Mouse (Mus musculus) regulatory T cell (primary cell): ENCODE results near the gene Ptchd4.

Experiments
- in situ Hi-C: fragments of 300-600 bp; cut with MboI, MseI; formaldehyde crosslinking; loops from one replicate; pipeline ENCODE4 v1.15.1; 2025; ENCODE audit warnings: high pct_unique_total_duplicates

Ptchd4 gene

DNA sequence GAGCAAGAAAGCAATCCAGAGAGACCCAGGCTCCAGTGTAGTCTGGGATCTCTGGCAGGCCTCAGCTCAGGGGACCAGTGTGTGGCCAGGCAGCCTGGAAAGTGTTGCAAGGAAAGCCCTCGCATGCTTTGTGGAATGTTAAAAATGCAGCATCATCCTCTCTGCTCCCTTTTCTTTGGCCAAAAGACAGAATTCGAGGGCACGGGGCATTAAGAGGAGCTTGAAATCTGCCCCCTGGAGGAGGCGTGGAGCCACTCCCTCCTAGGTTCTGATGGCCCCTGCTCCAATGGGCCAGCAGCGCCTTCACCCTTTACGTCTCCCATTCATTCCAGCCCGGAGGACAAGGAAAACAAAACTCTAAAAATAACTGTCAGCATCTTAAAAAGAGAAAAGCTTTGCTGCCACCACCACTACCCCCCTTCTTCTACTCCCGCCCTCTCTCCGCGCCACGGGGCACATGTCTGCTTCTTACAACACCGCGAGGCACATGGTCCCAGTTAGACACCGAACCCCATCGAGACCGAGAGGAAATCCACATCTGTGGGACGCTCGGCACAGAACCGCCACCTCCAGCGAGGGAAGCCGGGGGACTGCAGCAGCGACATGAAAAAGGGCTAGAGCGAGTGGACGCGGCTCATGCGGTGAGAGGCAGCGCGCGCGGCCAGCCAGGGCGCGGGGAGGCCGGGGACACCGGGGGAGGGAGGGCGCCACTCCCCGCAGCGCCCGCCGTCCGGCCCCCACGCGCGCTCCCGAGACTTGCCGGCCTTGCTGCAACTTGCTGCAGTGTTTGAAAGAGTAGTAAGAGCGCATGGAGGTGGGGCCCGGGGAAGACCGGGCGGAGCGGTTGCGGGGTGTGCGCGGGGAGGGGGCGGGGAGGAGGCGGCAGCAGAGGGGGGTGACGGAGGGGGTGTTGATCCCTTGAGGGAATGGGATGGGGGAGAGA lies at the start of gene Ptchd4:
Gene Ptchd4, plus strand, starts transcription at position 279 of the 943 bp plus-strand sequence.
- in situ Hi-C loops: loop anchor here (10.0 kb wide), 1 partner anchor 1071 kb away; no protein-coding TSS in a partner anchor

- in situ Hi-C loops: no loop called here
Measured at GRCm38 (mm10) chr17:42276861-42277260, 38.9 kb upstream of the Ptchd4 start.

GRCm38 (mm10) chr17:42284391-42284790 lies 31.4 kb upstream of the Ptchd4 start:
- in situ Hi-C loops: no loop called here

DNA sequence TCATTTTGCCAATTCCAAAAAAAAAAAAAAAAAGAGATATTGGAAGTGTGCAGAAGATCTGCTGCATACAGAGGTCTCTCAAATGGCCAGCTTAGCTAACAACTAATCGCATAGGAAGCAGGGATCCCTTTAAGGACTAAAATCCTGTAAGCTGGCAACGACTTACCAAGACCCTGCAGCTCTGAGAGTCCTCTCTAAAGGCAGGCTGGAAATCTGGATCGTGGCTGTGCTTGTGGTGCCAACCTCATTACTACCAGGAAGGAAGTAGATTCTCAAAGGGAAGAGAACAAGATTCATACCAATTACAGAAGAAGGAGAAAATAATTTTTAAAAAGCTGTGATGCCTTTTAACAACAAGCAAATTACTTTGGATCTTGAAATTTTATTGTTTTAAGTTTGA lies 29.5 kb upstream of the Ptchd4 start:
- in situ Hi-C loops: no loop called here

GRCm38 (mm10) chr17:42290341-42290740 lies 25.4 kb upstream of the Ptchd4 start:
- in situ Hi-C loops: no loop called here

DNA sequence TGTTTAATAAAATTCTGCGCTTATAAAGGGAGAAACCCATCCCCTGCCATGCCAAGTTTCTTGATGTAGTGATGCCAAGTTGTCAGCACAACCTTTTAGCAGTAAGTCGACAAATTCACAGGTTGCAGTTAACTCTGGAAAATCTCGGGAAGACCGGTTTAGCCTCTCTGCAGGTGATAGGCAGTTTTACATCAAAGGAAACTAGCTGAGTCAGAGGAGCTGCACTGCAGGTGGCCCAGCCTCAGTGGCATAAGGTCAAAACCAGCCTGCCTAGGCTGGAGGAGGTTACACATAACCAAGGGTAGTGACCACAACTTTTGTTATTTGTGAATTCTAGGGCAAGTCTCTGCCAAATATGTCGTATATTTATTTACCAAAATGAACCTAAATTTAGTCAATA lies 24.0 kb upstream of the Ptchd4 start:
- in situ Hi-C loops: no loop called here

- in situ Hi-C loops: no loop called here
Measured at GRCm38 (mm10) chr17:42297986-42298385, 17.8 kb upstream of the Ptchd4 start.

DNA sequence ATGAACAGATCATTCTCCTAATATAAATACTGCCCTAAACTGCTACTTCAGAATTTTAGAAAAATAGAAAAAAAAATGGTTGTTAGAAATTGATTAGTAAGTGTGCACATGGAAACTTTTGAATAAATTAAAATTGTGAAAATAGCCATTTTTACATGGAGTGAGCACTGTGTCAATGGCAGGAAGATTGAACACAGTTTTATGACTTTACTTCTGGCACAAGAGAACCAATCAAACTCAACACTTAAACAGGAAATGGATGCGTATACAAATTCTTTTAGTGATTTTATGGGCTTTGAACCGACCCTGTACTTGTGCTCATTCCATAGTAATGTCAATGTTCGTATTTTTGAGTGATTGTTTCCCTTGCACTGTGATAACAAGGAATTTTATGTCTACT lies 16.1 kb upstream of the Ptchd4 start:
- in situ Hi-C loops: no loop called here

- in situ Hi-C loops: no loop called here
Measured at GRCm38 (mm10) chr17:42303062-42303577, 12.6 kb upstream of the Ptchd4 start.

DNA sequence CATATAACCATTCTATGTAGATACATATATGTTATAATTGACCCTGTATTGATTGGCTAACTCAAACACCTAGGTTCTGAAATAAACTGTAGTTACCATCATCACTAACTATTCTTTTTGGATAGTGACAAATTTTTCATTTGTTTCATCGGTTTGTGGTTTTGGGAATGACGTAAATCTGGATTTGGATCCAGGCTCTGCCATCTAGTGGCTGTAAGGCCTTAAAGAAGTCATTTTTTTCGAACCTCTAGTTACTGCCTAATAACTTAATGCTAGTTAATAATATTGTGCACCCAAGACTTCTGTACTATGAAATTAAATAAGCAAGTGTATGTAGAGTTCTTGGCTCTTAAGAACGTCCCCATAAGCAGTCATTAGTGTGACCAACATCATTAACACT lies 11.5 kb upstream of the Ptchd4 start:
- in situ Hi-C loops: no loop called here

DNA sequence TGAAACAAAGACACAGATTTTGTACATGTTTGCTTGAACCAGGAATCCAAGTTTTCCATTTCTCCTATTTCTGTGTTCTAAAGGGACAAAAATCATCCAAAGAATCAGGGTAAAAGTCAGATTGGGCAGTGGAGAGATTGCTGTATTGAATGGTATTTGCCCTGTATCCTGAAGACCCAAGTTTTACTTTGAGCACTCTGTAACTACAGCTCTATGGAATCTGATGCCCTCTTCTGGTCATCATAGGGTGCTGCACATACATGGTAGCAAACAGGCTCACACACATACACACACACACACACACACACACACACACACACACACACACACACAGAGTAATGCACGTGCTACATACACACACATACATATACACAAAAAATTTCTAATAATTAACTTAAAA lies 8.7 kb upstream of the Ptchd4 start:
- in situ Hi-C loops: no loop called here

GRCm38 (mm10) chr17:42310136-42310535 lies 5.6 kb upstream of the Ptchd4 start:
- in situ Hi-C loops: loop anchor here (10.0 kb wide), 1 partner anchor 1065 kb away; no protein-coding TSS in a partner anchor

DNA sequence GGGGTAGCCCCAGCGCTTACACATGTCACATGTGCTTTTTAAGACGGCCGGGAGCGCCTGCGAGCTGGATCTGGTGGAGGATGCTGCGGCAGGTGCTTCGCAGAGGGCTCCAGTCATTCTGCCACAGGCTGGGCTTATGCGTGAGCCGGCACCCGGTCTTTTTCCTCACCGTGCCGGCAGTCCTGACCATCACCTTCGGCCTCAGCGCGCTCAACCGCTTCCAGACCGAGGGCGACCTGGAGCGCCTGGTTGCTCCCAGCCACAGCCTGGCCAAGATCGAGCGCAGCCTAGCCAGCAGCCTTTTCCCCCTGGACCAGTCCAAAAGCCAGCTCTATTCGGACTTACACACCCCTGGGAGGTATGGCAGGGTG lies 850 bp downstream of the Ptchd4 start:
- in situ Hi-C loops: loop anchor here (10.0 kb wide), 1 partner anchor 1072 kb away; no protein-coding TSS in a partner anchor

DNA sequence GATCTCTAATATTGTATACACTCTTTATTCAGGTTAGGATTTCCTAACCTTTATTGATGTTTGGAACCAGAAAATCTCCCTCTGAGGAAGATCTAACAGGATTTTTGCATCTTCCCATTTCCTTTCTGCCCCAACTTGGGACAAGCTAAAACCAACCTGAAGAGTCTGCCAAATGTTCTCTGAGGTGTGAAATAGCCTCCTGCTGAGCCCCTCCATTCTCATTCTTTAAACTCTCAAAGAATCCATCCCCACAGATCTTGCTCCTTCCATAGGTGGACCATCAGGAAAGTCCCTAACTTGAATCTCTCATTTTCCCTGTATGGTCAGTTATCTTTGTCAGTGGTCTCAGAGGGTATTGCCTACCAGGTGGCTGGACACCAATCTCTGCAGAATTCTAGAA lies 20.0 kb downstream of the Ptchd4 start:
- in situ Hi-C loops: no loop called here

- in situ Hi-C loops: no loop called here
Measured at GRCm38 (mm10) chr17:42336571-42336970, 20.8 kb downstream of the Ptchd4 start.

GRCm38 (mm10) chr17:42346027-42346426 lies 30.3 kb downstream of the Ptchd4 start:
- in situ Hi-C loops: no loop called here

DNA sequence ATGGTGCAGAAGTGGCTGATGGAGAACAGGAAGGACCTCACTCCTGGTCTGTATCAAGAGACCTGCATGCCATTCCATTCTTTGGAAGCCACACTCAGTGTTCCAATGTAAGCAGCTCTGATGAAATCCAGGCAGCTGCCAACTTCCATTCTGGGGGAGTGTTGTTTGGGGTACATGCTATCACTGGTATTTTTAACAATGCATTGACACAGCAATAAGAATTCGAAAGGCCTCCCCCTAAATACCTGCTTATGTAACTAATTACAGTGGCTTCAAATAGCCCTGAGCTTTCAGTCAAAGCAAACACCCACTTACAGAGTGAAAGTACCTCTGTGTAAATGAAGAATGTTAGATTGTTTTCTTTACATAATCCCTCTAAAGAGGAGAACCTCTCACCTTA lies 42.7 kb downstream of the Ptchd4 start:
- in situ Hi-C loops: no loop called here

DNA sequence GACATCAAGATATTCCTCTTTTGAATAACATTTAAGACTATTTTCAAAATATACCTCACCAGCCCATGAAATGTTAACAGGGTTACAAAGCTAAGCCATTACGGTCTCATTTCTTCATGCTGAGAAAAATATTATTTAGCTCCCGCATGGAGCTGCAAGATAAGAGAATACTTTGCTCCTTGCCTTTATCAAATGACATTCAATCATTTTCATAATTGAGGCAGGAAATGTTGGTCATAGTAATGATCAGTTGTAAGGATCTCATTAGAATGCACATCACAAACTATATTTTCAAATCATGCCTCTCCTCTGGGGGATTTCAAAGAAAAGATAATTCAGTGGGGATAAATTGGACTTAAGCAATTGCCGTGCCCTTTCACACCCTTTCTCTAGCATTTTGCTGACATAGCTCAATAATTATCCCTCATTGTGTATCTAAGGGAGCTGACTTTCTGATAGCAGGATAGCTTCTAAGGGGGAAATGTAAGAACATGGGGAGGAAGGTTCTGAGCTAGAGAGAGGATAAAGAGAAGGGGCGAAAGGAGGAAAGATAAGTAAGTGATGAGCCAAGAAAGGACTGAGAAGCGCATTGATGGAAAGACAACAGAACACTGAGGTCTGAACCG lies 47.5 kb downstream of the Ptchd4 start:
- in situ Hi-C loops: no loop called here

DNA sequence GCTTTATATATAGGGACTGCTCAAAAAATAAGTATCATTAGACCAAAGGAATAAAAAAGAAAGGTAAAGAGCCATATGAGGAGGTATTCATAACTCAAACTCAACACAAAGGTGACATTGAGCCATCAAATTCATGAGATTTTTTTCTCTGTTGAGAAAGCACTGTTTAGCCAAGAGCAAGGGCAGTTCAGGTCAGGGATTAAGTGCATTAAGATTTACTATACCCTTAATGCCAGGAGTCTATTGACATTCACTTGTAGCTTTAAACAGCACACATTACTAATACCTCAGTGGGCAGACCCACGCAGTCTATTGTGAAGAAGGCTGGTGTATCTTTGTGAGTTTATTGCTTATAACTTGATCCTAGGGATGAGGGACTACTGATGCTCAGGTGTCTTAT lies 49.0 kb downstream of the Ptchd4 start:
- in situ Hi-C loops: no loop called here

DNA sequence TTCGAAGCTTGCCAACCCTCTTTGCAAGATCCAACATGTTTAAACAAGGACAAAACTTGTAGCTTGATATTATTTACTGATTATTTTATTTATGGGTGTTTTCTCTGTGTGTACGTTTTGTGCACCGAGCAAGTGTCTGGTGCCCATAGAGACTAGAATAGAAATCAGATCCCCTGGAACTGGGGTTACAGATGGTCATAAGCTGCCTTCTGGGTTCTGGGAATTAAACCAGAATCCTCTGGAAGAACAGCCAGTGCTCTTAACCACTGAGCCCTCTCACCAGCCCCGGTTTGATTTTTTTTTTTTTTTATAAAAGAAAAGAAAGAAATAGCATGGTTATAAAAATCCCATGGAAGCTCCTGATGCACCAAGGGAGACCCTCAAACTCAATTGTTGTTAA lies 59.1 kb downstream of the Ptchd4 start:
- in situ Hi-C loops: no loop called here

DNA sequence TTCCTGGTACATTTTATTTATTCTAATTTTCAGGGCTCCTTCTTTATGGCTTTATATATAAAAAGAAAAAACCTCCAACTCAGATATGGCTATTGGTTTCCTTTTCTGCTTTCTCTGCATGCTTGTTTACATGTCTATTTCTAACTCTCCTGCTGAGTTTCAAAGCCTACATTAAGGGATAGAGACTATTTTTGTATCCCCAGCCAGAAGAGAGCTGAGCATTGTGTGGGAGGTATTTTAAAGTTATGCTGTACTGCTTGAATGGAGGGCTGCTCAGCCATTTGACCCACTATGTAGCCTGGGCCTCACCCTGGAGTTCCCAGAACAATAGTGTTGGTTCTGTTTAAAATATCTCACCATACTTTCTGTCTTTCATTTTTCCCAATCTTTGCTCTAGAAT lies 77.3 kb downstream of the Ptchd4 start:
- in situ Hi-C loops: no loop called here

DNA sequence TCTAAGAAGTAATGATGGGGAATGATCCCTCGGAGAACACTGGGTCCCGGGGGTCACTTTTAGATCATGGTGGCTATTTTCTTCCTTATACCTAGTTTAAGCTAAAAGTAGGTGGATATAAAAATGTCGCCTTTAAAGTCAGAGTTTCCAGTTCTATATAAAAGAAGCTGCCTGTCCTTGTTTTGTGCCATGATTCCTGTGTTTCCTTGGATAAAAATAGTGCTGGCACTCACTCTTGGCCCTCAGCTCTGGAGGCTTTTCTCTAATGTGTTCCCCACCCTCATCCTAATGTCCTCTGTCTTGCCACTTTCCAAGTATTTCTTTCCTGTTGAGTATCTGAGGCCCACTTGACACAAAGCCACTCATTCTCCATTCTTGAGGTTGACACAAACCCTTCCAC lies 79.6 kb downstream of the Ptchd4 start:
- in situ Hi-C loops: no loop called here

DNA sequence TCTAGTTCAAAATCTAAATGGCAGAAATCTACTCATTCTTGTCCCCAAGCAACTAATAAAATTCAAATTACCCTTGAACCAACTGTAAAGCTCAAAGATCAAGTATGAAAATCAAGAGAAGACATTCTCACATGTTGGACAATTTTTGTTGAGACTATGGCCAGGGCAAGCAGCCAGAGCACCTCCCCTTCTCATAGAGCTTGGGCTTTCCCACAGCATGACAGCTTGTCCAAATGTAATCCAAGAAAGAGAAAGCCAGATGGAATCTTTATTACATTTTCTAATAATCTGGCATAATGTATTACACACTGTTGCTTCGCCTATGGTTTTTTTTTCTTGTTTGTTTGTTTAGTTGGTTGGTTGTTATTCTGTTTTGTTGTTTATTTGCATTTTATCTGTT lies 102.7 kb downstream of the Ptchd4 start:
- in situ Hi-C loops: no loop called here
